Mouse (Mus musculus): ENCODE results near the gene Olfr469. TPM values are rescaled to one million over a fixed set of nuclear protein-coding genes. Genes with fewer than 3 reads are reported as not detected.

Olfr469 gene
- polyA plus RNA-seq, 1 experiment: not detected

GRCm38 (mm10) chr7:107802138-107802537 is 23.2 kb downstream of the Olfr469 start:
- Histone ChIP-seq H3K27me3 (ENCODE audit: control insufficient read depth, insufficient read depth, insufficient read length) (no peaks in the 10 kb centered on the region), H3K4me3 (no peak overlapping the region), H3ac (ENCODE audit: control insufficient read depth, insufficient read length) (no peak overlapping the region), H3K36me3 (ENCODE audit: control insufficient read depth, insufficient read depth) (no peaks in the 10 kb centered on the region), H3K79me2 (ENCODE audit: control insufficient read depth, insufficient read depth) (no peaks in the 10 kb centered on the region), H3K4me2 (ENCODE audit: low read depth) (no peak overlapping the region)
- TF ChIP-seq CEBPB (IDR thresholded peaks at IDR 0.05; ENCODE audit: insufficient read depth, poor library complexity, severe bottlenecking) (no peak), SRF (IDR thresholded peaks at IDR 0.05; ENCODE audit: control insufficient read depth, insufficient read length, low read depth) (no peak), MAX (IDR thresholded peaks at IDR 0.05; ENCODE audit: low read depth) (no peak), TCF12 (IDR thresholded peaks at IDR 0.05; ENCODE audit: insufficient read depth, poor library complexity, severe bottlenecking) (no peak), USF1 (IDR thresholded peaks at IDR 0.05; ENCODE audit: low read depth) (no peak), TCF3 (IDR thresholded peaks at IDR 0.05; ENCODE audit: insufficient read length, low read depth) (no peak), POLR2AphosphoS2 (IDR thresholded peaks at IDR 0.05; ENCODE audit: insufficient read length, low read depth) (no peak), MYOG (IDR thresholded peaks at IDR 0.05; ENCODE audit: control insufficient read depth in 1 of 3, insufficient read depth in 1 of 3, insufficient read length in 2 of 3, low read depth in 2 of 3) (no peak), E2F4 (IDR thresholded peaks at IDR 0.05; ENCODE audit: insufficient read depth) (no peak), REST (IDR thresholded peaks at IDR 0.05; ENCODE audit: insufficient read depth, insufficient read length) (no peak), MYOD1 (IDR thresholded peaks at IDR 0.05; ENCODE audit: control insufficient read depth in 1 of 3, insufficient read length in 2 of 3, low read depth in 2 of 3) (no peak), POLR2A (IDR thresholded peaks at IDR 0.05; ENCODE audit: insufficient read length, low read depth) (no peak)

GRCm38 (mm10) chr7:107801108-107801507 is 24.2 kb downstream of the Olfr469 start, which contains the start of gene Ovch2:
TSS of gene Ovch2 (minus strand) at chr7:107801208.
- H3ac ChIP-seq (ENCODE audit: control insufficient read depth, insufficient read length): no peak within 1 kb of the TSS
- H3K27me3 ChIP-seq (ENCODE audit: control insufficient read depth, insufficient read depth, insufficient read length): no peaks in the 10 kb centered on the region
- no peak within 1 kb of the TSS for H3K4me2 ChIP-seq (ENCODE audit: low read depth)
- no peak within 1 kb of the TSS for H3K4me3 ChIP-seq
- no peaks in the 10 kb centered on the region for H3K79me2 ChIP-seq (ENCODE audit: control insufficient read depth, insufficient read depth)
- no peaks in the 10 kb centered on the region for H3K36me3 ChIP-seq (ENCODE audit: control insufficient read depth, insufficient read depth)
- TF ChIP-seq E2F4 (IDR thresholded peaks at IDR 0.05; ENCODE audit: insufficient read depth): no peak
- no peak for TF ChIP-seq TCF3 (IDR thresholded peaks at IDR 0.05; ENCODE audit: insufficient read length, low read depth)
- TF ChIP-seq MYOD1 (IDR thresholded peaks at IDR 0.05; ENCODE audit: control insufficient read depth in 1 of 3, insufficient read length in 2 of 3, low read depth in 2 of 3): no peak
- TF ChIP-seq POLR2A (IDR thresholded peaks at IDR 0.05; ENCODE audit: insufficient read length, low read depth): no peak
- TF ChIP-seq CEBPB (IDR thresholded peaks at IDR 0.05; ENCODE audit: insufficient read depth, poor library complexity, severe bottlenecking): no peak
- no peak for TF ChIP-seq MYOG (IDR thresholded peaks at IDR 0.05; ENCODE audit: control insufficient read depth in 1 of 3, insufficient read depth in 1 of 3, insufficient read length in 2 of 3, low read depth in 2 of 3)
- no peak for TF ChIP-seq USF1 (IDR thresholded peaks at IDR 0.05; ENCODE audit: low read depth)
- no peak for TF ChIP-seq TCF12 (IDR thresholded peaks at IDR 0.05; ENCODE audit: insufficient read depth, poor library complexity, severe bottlenecking)
- no peak for TF ChIP-seq REST (IDR thresholded peaks at IDR 0.05; ENCODE audit: insufficient read depth, insufficient read length)
- no peak for TF ChIP-seq SRF (IDR thresholded peaks at IDR 0.05; ENCODE audit: control insufficient read depth, insufficient read length, low read depth)
- no peak for TF ChIP-seq MAX (IDR thresholded peaks at IDR 0.05; ENCODE audit: low read depth)
- no peak for TF ChIP-seq POLR2AphosphoS2 (IDR thresholded peaks at IDR 0.05; ENCODE audit: insufficient read length, low read depth)

- Histone ChIP-seq H3K4me3 (no peak overlapping the region), H3ac (ENCODE audit: control insufficient read depth, insufficient read length) (no peak overlapping the region), H3K4me2 (ENCODE audit: low read depth) (no peak overlapping the region), H3K27me3 (ENCODE audit: control insufficient read depth, insufficient read depth, insufficient read length) (no peaks in the 10 kb centered on the region), H3K36me3 (ENCODE audit: control insufficient read depth, insufficient read depth) (no peaks in the 10 kb centered on the region), H3K79me2 (ENCODE audit: control insufficient read depth, insufficient read depth) (no peaks in the 10 kb centered on the region)
- TF ChIP-seq SRF (IDR thresholded peaks at IDR 0.05; ENCODE audit: control insufficient read depth, insufficient read length, low read depth) (no peak), POLR2AphosphoS2 (IDR thresholded peaks at IDR 0.05; ENCODE audit: insufficient read length, low read depth) (no peak), E2F4 (IDR thresholded peaks at IDR 0.05; ENCODE audit: insufficient read depth) (no peak), MAX (IDR thresholded peaks at IDR 0.05; ENCODE audit: low read depth) (no peak), MYOG (IDR thresholded peaks at IDR 0.05; ENCODE audit: control insufficient read depth in 1 of 3, insufficient read depth in 1 of 3, insufficient read length in 2 of 3, low read depth in 2 of 3) (no peak)
Observed at GRCm38 (mm10) chr7:107796500-107796899, 28.8 kb downstream of the Olfr469 start.

- Histone ChIP-seq H3K36me3 (ENCODE audit: control insufficient read depth, insufficient read depth) (no peaks in the 10 kb centered on the region), H3K4me2 (ENCODE audit: low read depth) (no peak overlapping the region), H3K79me2 (ENCODE audit: control insufficient read depth, insufficient read depth) (no peaks in the 10 kb centered on the region), H3K27me3 (ENCODE audit: control insufficient read depth, insufficient read depth, insufficient read length) (no peaks in the 10 kb centered on the region), H3ac (ENCODE audit: control insufficient read depth, insufficient read length) (no peak overlapping the region), H3K4me3 (no peak overlapping the region)
- TF ChIP-seq SRF (IDR thresholded peaks at IDR 0.05; ENCODE audit: control insufficient read depth, insufficient read length, low read depth) (no peak), USF1 (IDR thresholded peaks at IDR 0.05; ENCODE audit: low read depth) (no peak), MYOD1 (IDR thresholded peaks at IDR 0.05; ENCODE audit: control insufficient read depth in 1 of 3, insufficient read length in 2 of 3, low read depth in 2 of 3) (no peak), TCF12 (IDR thresholded peaks at IDR 0.05; ENCODE audit: insufficient read depth, poor library complexity, severe bottlenecking) (no peak)
Observed at GRCm38 (mm10) chr7:107787977-107788620, 37.2 kb downstream of the Olfr469 start.

GRCm38 (mm10) chr7:107779611-107780010 is 45.7 kb downstream of the Olfr469 start:
- Histone ChIP-seq H3K4me3 (no peak overlapping the region), H3K27me3 (ENCODE audit: control insufficient read depth, insufficient read depth, insufficient read length) (no peaks in the 10 kb centered on the region), H3K4me2 (ENCODE audit: low read depth) (no peak overlapping the region), H3ac (ENCODE audit: control insufficient read depth, insufficient read length) (no peak overlapping the region), H3K36me3 (ENCODE audit: control insufficient read depth, insufficient read depth) (no peaks in the 10 kb centered on the region), H3K79me2 (ENCODE audit: control insufficient read depth, insufficient read depth) (no peaks in the 10 kb centered on the region)
- no peak for TF ChIP-seq POLR2AphosphoS2 (IDR thresholded peaks at IDR 0.05; ENCODE audit: insufficient read length, low read depth)

All from myocyte (in vitro differentiated cells).